Mouse (Mus musculus) hindbrain, embryonic 13.5 days (tissue): ENCODE measurements around the gene Tulp2. TPM values are rescaled to one million over a fixed set of nuclear protein-coding genes. Genes with fewer than 3 reads are reported as not detected.

Experiments used
- ATAC-seq: fragments of 200-750 bp; cut with Nextera tagmentation; 2 replicates; pipeline ENCODE4 v1.8.0; 2017; ENCODE audit warnings: moderate TSS enrichment; ENCODE audit not compliant: low FRiP score
- H3K27ac ChIP-seq: fragments of 300-500 bp; sonication (generic); 2 replicates; pipeline ENCODE4 v1.5.1; 2015; ENCODE audit warnings: inconsistent platforms, mild to moderate bottlenecking, moderate library complexity
- H3K27me3 ChIP-seq: fragments of 300-500 bp; sonication (generic); 2 replicates; pipeline ENCODE4 v1.6.1; 2015; ENCODE audit warnings: mild to moderate bottlenecking, inconsistent platforms
- H3K36me3 ChIP-seq: fragments of 300-500 bp; sonication (generic); 2 replicates; pipeline ENCODE4 v1.6.1; 2015; ENCODE audit warnings: mild to moderate bottlenecking, inconsistent platforms
- H3K4me1 ChIP-seq: fragments of 300-500 bp; sonication (generic); replicated peaks from 2 replicates; pipeline ENCODE4 v1.6.1; 2015; ENCODE audit warnings: inconsistent platforms
- H3K4me2 ChIP-seq: fragments of 300-500 bp; sonication (generic); 2 replicates; pipeline ENCODE4 v1.6.1; 2015; ENCODE audit warnings: inconsistent platforms, mild to moderate bottlenecking, moderate library complexity
- H3K4me3 ChIP-seq: fragments of 300-500 bp; sonication (generic); 2 replicates; pipeline ENCODE4 v1.5.1; 2015; ENCODE audit warnings: mild to moderate bottlenecking, inconsistent platforms
- H3K9ac ChIP-seq: fragments of 300-500 bp; sonication (generic); 2 replicates; pipeline ENCODE4 v1.6.1; 2015; ENCODE audit warnings: mild to moderate bottlenecking, inconsistent platforms
- H3K9me3 ChIP-seq: fragments of 300-500 bp; sonication (generic); 2 replicates; pipeline ENCODE4 v1.6.1; 2016; ENCODE audit warnings: inconsistent platforms
- WGBS: fragments of 180-500 bp; shearing (Covaris S2); methylation state at CpG from one replicate; pipeline ENCODE4 v1.1.7; 2015; 5-methylcytosine and 5-hydroxymethylcytosine counted together
- polyA plus RNA-seq: library from polyadenylated mRNA; unstranded; fragments of >200 nt; fragmentation: Nextera tagmentation; extraction: Ambion mirVana; gene quantifications from 2 replicates; pipeline ENCODE4 v1.2.1, GENCODE M21; 2015

The Tulp2 gene
- polyA plus RNA-seq, 1 experiment from 2014 or later: 0.22 TPM

GRCm38 (mm10) chr7:45553990-45554389, 72.3 kb downstream of the Tulp2 start:
- H3K4me1 ChIP-seq: no peaks in the 10 kb centered on the region
- 87% methylated on average over 2 of the region's 2 CpGs for WGBS
- no peaks in the 10 kb centered on the region for H3K36me3 ChIP-seq
- H3K27ac ChIP-seq: no peak overlapping the region
- H3K4me2 ChIP-seq: no peak overlapping the region
- no peaks in the 10 kb centered on the region for H3K9me3 ChIP-seq
- no peak overlapping the region for H3K4me3 ChIP-seq
- no peaks in the 10 kb centered on the region for H3K27me3 ChIP-seq
- ATAC-seq: no peak
- no peak overlapping the region for H3K9ac ChIP-seq

GRCm38 (mm10) chr7:45554744-45555143, 73.1 kb downstream of the Tulp2 start, which contains the start of gene Hsd17b14:
Gene Hsd17b14 (plus strand): TSS chr7:45554893.
- no peaks in the 10 kb centered on the region for H3K4me1 ChIP-seq
- H3K4me2 ChIP-seq: no peak within 1 kb of the TSS
- H3K9ac ChIP-seq: no peak within 1 kb of the TSS; the same call in 1 of the 2 replicates
- no peaks in the 10 kb centered on the region for H3K9me3 ChIP-seq
- WGBS: 42% methylated on average over 8 of the region's 8 CpGs
- ATAC-seq: no peak
- H3K36me3 ChIP-seq: no peaks in the 10 kb centered on the region
- no peak within 1 kb of the TSS for H3K27ac ChIP-seq
- H3K4me3 ChIP-seq: no peak within 1 kb of the TSS
- no peaks in the 10 kb centered on the region for H3K27me3 ChIP-seq

GRCm38 (mm10) chr7:45555787-45556186, 74.1 kb downstream of the Tulp2 start:
- no peak overlapping the region for H3K27ac ChIP-seq
- H3K27me3 ChIP-seq: no peaks in the 10 kb centered on the region
- no peak for ATAC-seq
- no peaks in the 10 kb centered on the region for H3K4me1 ChIP-seq
- no peaks in the 10 kb centered on the region for H3K36me3 ChIP-seq
- no peak overlapping the region for H3K4me2 ChIP-seq
- no peak overlapping the region for H3K4me3 ChIP-seq
- WGBS: 21% methylated on average over 8 of the region's 8 CpGs
- H3K9me3 ChIP-seq: no peaks in the 10 kb centered on the region
- no peak overlapping the region for H3K9ac ChIP-seq

GRCm38 (mm10) chr7:45558907-45559306, 77.2 kb downstream of the Tulp2 start:
- no peak for ATAC-seq
- H3K27me3 ChIP-seq: peaks cover 11% of the 10 kb centered on the region; the same call in 1 of the 2 replicates
- H3K27ac ChIP-seq: no peak overlapping the region
- H3K4me3 ChIP-seq: no peak overlapping the region
- no peak overlapping the region for H3K4me2 ChIP-seq
- no peaks in the 10 kb centered on the region for H3K9me3 ChIP-seq
- no peaks in the 10 kb centered on the region; the same call in 1 of the 2 replicates for H3K4me1 ChIP-seq
- no peak overlapping the region for H3K9ac ChIP-seq
- WGBS: 69% methylated on average over 5 of the region's 6 CpGs
- no peaks in the 10 kb centered on the region for H3K36me3 ChIP-seq

GRCm38 (mm10) chr7:45560241-45560640, 78.6 kb downstream of the Tulp2 start:
- Histone ChIP-seq H3K9ac (no peak overlapping the region), H3K4me2 (no peak overlapping the region), H3K27me3 (peaks cover 11% of the 10 kb centered on the region; the same call in 1 of the 2 replicates), H3K4me1 (no peaks in the 10 kb centered on the region; the same call in 1 of the 2 replicates), H3K9me3 (no peaks in the 10 kb centered on the region), H3K27ac (no peak overlapping the region), H3K36me3 (no peaks in the 10 kb centered on the region), H3K4me3 (no peak overlapping the region)
- no peak for ATAC-seq
- WGBS: 78% methylated on average over 7 of the region's 7 CpGs

GRCm38 (mm10) chr7:45560843-45561623, 79.4 kb downstream of the Tulp2 start:
- Histone ChIP-seq H3K4me3 (no peak overlapping the region), H3K9ac (no peak overlapping the region), H3K4me1 (no peaks in the 10 kb centered on the region; the same call in 1 of the 2 replicates), H3K4me2 (no peak overlapping the region), H3K27ac (no peak overlapping the region), H3K27me3 (peaks cover 11% of the 10 kb centered on the region; the same call in 1 of the 2 replicates), H3K36me3 (no peaks in the 10 kb centered on the region), H3K9me3 (no peaks in the 10 kb centered on the region)
- ATAC-seq: 0 out of 2 replicates have a peak, but pooled peaks have one; percentile 71
- WGBS: 29% methylated on average over 17 of the region's 17 CpGs

GRCm38 (mm10) chr7:45561624-45562520, 80.2 kb downstream of the Tulp2 start:
- no peak for ATAC-seq
- no peak overlapping the region for H3K4me3 ChIP-seq
- no peak overlapping the region for H3K27ac ChIP-seq
- H3K4me2 ChIP-seq: no peak overlapping the region
- 55% methylated on average over 12 of the region's 12 CpGs for WGBS
- no peaks in the 10 kb centered on the region for H3K36me3 ChIP-seq
- H3K4me1 ChIP-seq: no peaks in the 10 kb centered on the region; the same call in 1 of the 2 replicates
- H3K9ac ChIP-seq: peak overlapping the region; percentile 31; the same call in 1 of the 2 replicates
- H3K27me3 ChIP-seq: peaks cover 11% of the 10 kb centered on the region; the same call in 1 of the 2 replicates
- H3K9me3 ChIP-seq: no peaks in the 10 kb centered on the region

- Histone ChIP-seq H3K4me1 (peaks cover 14% of the 10 kb centered on the region), H3K4me3 (no peak overlapping the region), H3K36me3 (no peaks in the 10 kb centered on the region), H3K27ac (no peak overlapping the region), H3K27me3 (peaks cover 11% of the 10 kb centered on the region; the same call in 1 of the 2 replicates), H3K9ac (no peak overlapping the region), H3K9me3 (no peaks in the 10 kb centered on the region), H3K4me2 (no peak overlapping the region)
- WGBS: 85% methylated on average over 2 of the region's 2 CpGs
- no peak for ATAC-seq
Measured at GRCm38 (mm10) chr7:45564811-45565210, 83.1 kb downstream of the Tulp2 start.

GRCm38 (mm10) chr7:45565446-45565845, 83.8 kb downstream of the Tulp2 start:
- H3K27ac ChIP-seq: no peak overlapping the region
- H3K4me1 ChIP-seq: peaks cover 14% of the 10 kb centered on the region
- no peak overlapping the region for H3K9ac ChIP-seq
- no peak for ATAC-seq
- no peak overlapping the region for H3K4me3 ChIP-seq
- peaks cover 11% of the 10 kb centered on the region; the same call in 1 of the 2 replicates for H3K27me3 ChIP-seq
- 93% methylated on average over 9 of the region's 9 CpGs for WGBS
- H3K9me3 ChIP-seq: no peaks in the 10 kb centered on the region
- H3K4me2 ChIP-seq: no peak overlapping the region
- no peaks in the 10 kb centered on the region for H3K36me3 ChIP-seq

GRCm38 (mm10) chr7:45567112-45567779, 85.6 kb downstream of the Tulp2 start:
- H3K27me3 ChIP-seq: peaks cover 8% of the 10 kb centered on the region; the same call in 1 of the 2 replicates
- 74% methylated on average over 8 of the region's 8 CpGs for WGBS
- H3K4me2 ChIP-seq: peak overlapping the region; percentile 84
- H3K4me3 ChIP-seq: no peak overlapping the region
- H3K9ac ChIP-seq: 0 out of 2 replicates have a peak overlapping the region, but pooled peaks have one; percentile 65
- H3K27ac ChIP-seq: peak overlapping the region; percentile 76; the same call in 1 of the 2 replicates
- peaks cover 28% of the 10 kb centered on the region for H3K4me1 ChIP-seq
- no peak for ATAC-seq
- no peaks in the 10 kb centered on the region for H3K36me3 ChIP-seq
- no peaks in the 10 kb centered on the region for H3K9me3 ChIP-seq

GRCm38 (mm10) chr7:45567780-45568516, 86.3 kb downstream of the Tulp2 start:
- H3K4me1 ChIP-seq: peaks cover 28% of the 10 kb centered on the region
- H3K9ac ChIP-seq: peak overlapping the region; percentile 65; the same call in 1 of the 2 replicates
- H3K27me3 ChIP-seq: peaks cover 3% of the 10 kb centered on the region; the same call in 1 of the 2 replicates
- H3K4me3 ChIP-seq: peak overlapping the region; percentile 48
- peak overlapping the region; percentile 84 for H3K4me2 ChIP-seq
- H3K27ac ChIP-seq: peak overlapping the region; percentile 79
- no peaks in the 10 kb centered on the region for H3K36me3 ChIP-seq
- H3K9me3 ChIP-seq: no peaks in the 10 kb centered on the region
- peak; percentile 93 for ATAC-seq
- WGBS: 1% methylated on average over 24 of the region's 24 CpGs
